8 mouse cellular contexts compared by ENCODE assay signal in genomic region chr7:24610879-24611494, GRCm38 (mm10). TPM values are rescaled to one million over a fixed set of nuclear protein-coding genes. Genes with fewer than 3 reads are reported as not detected.
A peak's percentile ranks its signal among the peaks of the same experiment; 100 is the strongest.
DNase-seq lines count a peak whose midpoint lies in the region; ATAC-seq and TF ChIP-seq lines count a peak whose summit lies in the region.

No protein-coding gene starts in this region.

- H3K4me1 ChIP-seq in bone marrow, adult 2 months (ENCODE audit: control insufficient read depth, insufficient read depth, low read length): peaks cover 2% of the 10 kb centered on the region; the same call in 1 of the 2 replicates
- peaks cover 22% of the 10 kb centered on the region for H3K4me1 ChIP-seq in forebrain, embryonic 15.5 days
- H3K4me1 ChIP-seq in hindbrain, embryonic 10.5 days (replicated peaks): peaks cover 29% of the 10 kb centered on the region

- peak overlapping the region; percentile 66 for H3K27ac ChIP-seq in bone marrow, adult 2 months (ENCODE audit: control insufficient read depth, insufficient read depth, low read depth, low read length, poor library complexity)
- no peak overlapping the region for H3K27ac ChIP-seq in forebrain, embryonic 15.5 days (replicated peaks)
- H3K27ac ChIP-seq in hindbrain, embryonic 10.5 days: no peak overlapping the region

- H3K36me3 ChIP-seq in forebrain, embryonic 15.5 days: no peaks in the 10 kb centered on the region
- no peaks in the 10 kb centered on the region for H3K36me3 ChIP-seq in hindbrain, embryonic 10.5 days

- TF ChIP-seq POLR2A in bone marrow, adult 2 months (IDR thresholded peaks at IDR 0.05; ENCODE audit: borderline replicate concordance, control insufficient read depth, low read depth, low read length): peak; percentile 54; the same call in 1 of the 2 replicates

- H3K27me3 ChIP-seq in forebrain, embryonic 15.5 days: peaks cover 43% of the 10 kb centered on the region
- peaks cover 75% of the 10 kb centered on the region for H3K27me3 ChIP-seq in hindbrain, embryonic 10.5 days (ENCODE audit: insufficient read depth, poor library complexity, severe bottlenecking)

- peak; percentile 78 to 91 for DNase-seq in CD8-positive naive resting alpha-beta T cell, adult 2 months (ENCODE audit: low read depth in 2 of 2, low spot score in 2 of 2)
- DNase-seq in hindbrain, embryonic 10.5 days (ENCODE audit: low spot score): peak; percentile 77
- peak; percentile 46 to 48 for DNase-seq in layer of hippocampus, postnatal 36 days
- DNase-seq in mesoderm, embryonic 11.5 days (ENCODE audit: low read depth, low spot score): peak; percentile 78
- DNase-seq in skeletal muscle tissue, adult 2 months (ENCODE audit: low read depth, low spot score): peak; percentile 74
- DNase-seq in yolk sac, embryonic 10.5 days (ENCODE audit: low spot score): peak; percentile 89

- ATAC-seq in forebrain, embryonic 15.5 days (replicated peaks): peak; percentile 33; the same call in 1 of the 2 replicates

- H3K9ac ChIP-seq in forebrain, embryonic 15.5 days (replicated peaks): no peak overlapping the region; the same call in none of the 2 replicates

- H3K4me2 ChIP-seq in forebrain, embryonic 15.5 days (replicated peaks): peak overlapping the region; percentile 47

- no peak for TF ChIP-seq CTCF in bone marrow, adult 2 months (IDR thresholded peaks at IDR 0.05; ENCODE audit: control insufficient read depth, insufficient read depth, low read length)

- H3K9me3 ChIP-seq in forebrain, embryonic 15.5 days: no peaks in the 10 kb centered on the region
- no peaks in the 10 kb centered on the region for H3K9me3 ChIP-seq in hindbrain, embryonic 10.5 days

- H3K4me3 ChIP-seq in bone marrow, adult 2 months (replicated peaks; ENCODE audit: control insufficient read depth, low read depth, low read length): peak overlapping the region; percentile 92
- peak overlapping the region; percentile 34 for H3K4me3 ChIP-seq in forebrain, embryonic 15.5 days
- peak overlapping the region; percentile 51 for H3K4me3 ChIP-seq in hindbrain, embryonic 10.5 days

- under 1% methylated on average over 36 of the region's 36 CpGs for WGBS in bone marrow, adult 2 months
- under 1% methylated on average over 36 of the region's 36 CpGs for WGBS in forebrain, embryonic 15.5 days
- WGBS in hindbrain, embryonic 10.5 days: under 1% methylated on average over 36 of the region's 36 CpGs

RNA-seq across cellular contexts. Expression of gene Phldb3, which starts 0.4 kb away (rescaled TPM):
- 7.2 and 8.2 TPM in 2 replicates for polyA plus RNA-seq in bone marrow, adult 2 months (2011; ENCODE audit: insufficient read depth, insufficient read length, low replicate concordance, missing spikeins)
- not detected in 2 replicates for polyA plus RNA-seq in forebrain, embryonic 15.5 days (2015; fragmentation: Nextera tagmentation; extraction: Ambion mirVana)
- polyA plus RNA-seq in hindbrain, embryonic 10.5 days (2016; fragmentation: Nextera tagmentation; extraction: Ambion mirVana): not detected in 2 replicates
- total RNA-seq in layer of hippocampus, postnatal 36 days (2021): under 1 TPM in 1 of 2 experiments, not detected in 1; 0.30 TPM

RNA-seq across cellular contexts. Expression of gene Zfp575, which starts 23.5 kb away (rescaled TPM):
- not detected in 2 replicates for polyA plus RNA-seq in bone marrow, adult 2 months (2011; ENCODE audit: insufficient read depth, insufficient read length, low replicate concordance, missing spikeins)
- polyA plus RNA-seq in forebrain, embryonic 15.5 days (2015; fragmentation: Nextera tagmentation; extraction: Ambion mirVana): 11.6 and 11.7 TPM in 2 replicates
- polyA plus RNA-seq in hindbrain, embryonic 10.5 days (2016; fragmentation: Nextera tagmentation; extraction: Ambion mirVana): 2.0 and 3.2 TPM in 2 replicates
- 1 to 10 TPM; 4.7 to 5.7 TPM for total RNA-seq in layer of hippocampus, postnatal 36 days (2021)

RNA-seq across cellular contexts. Expression of gene Ethe1, which starts 23.6 kb away (rescaled TPM):
- polyA plus RNA-seq in bone marrow, adult 2 months (2011; ENCODE audit: insufficient read depth, insufficient read length, low replicate concordance, missing spikeins): 15.8 and 25.9 TPM in 2 replicates
- polyA plus RNA-seq in forebrain, embryonic 15.5 days (2015; fragmentation: Nextera tagmentation; extraction: Ambion mirVana): 17.4 and 18.9 TPM in 2 replicates
- 22.2 and 23.2 TPM in 2 replicates for polyA plus RNA-seq in hindbrain, embryonic 10.5 days (2016; fragmentation: Nextera tagmentation; extraction: Ambion mirVana)
- 10 to 100 TPM in 1 of 2 experiments, 1 to 10 TPM in 1; 10.0 to 12.0 TPM for total RNA-seq in layer of hippocampus, postnatal 36 days (2021)

RNA-seq across cellular contexts. Expression of gene Lypd3, which starts 25.4 kb away (rescaled TPM):
- polyA plus RNA-seq in bone marrow, adult 2 months (2011; ENCODE audit: insufficient read depth, insufficient read length, low replicate concordance, missing spikeins): not detected in 2 replicates
- 0.18 and 0.23 TPM in 2 replicates for polyA plus RNA-seq in forebrain, embryonic 15.5 days (2015; fragmentation: Nextera tagmentation; extraction: Ambion mirVana)
- polyA plus RNA-seq in hindbrain, embryonic 10.5 days (2016; fragmentation: Nextera tagmentation; extraction: Ambion mirVana): 0.47 and 2.1 TPM in 2 replicates
- total RNA-seq in layer of hippocampus, postnatal 36 days (2021): under 1 TPM; 0.40 to 0.68 TPM

Comparison
In these comparisons a context has a peak if more than half of its experiments do, and no peak if none do; other contexts are left out.
1. H3K4me3 ChIP-seq: peak in every context shown above with its lines; median percentile 92 in bone marrow, adult 2 months; 51 in hindbrain, embryonic 10.5 days; 34 in forebrain, embryonic 15.5 days.